Mouse (Mus musculus) erythroblast, embryonic 14.5 days (primary cell): Measurements from ENCODE around the gene Dcaf11. TPM values are rescaled to one million over a fixed set of nuclear protein-coding genes. Genes with fewer than 3 reads are reported as not detected.

Source experiments
- H3K27me3 ChIP-seq: 2 replicates; pipeline ENCODE4 v1.6.1; 2012; ENCODE audit warnings: inconsistent platforms; ENCODE audit not compliant: control insufficient read depth
- H3K36me3 ChIP-seq: 2 replicates; pipeline ENCODE4 v1.6.1; 2012; ENCODE audit warnings: mild to moderate bottlenecking, inconsistent platforms; ENCODE audit not compliant: control insufficient read depth
- H3K4me1 ChIP-seq: 2 replicates; pipeline ENCODE4 v1.6.1; 2012; ENCODE audit warnings: inconsistent platforms; ENCODE audit not compliant: control insufficient read depth
- H3K4me3 ChIP-seq: replicated peaks from 2 replicates; pipeline ENCODE3; 2012; ENCODE audit warnings: moderate library complexity, mild to moderate bottlenecking, inconsistent platforms
- H3K9me3 ChIP-seq: 2 replicates; pipeline ENCODE4 v1.6.1; 2012; ENCODE audit warnings: low read length, inconsistent platforms, mixed read lengths; ENCODE audit not compliant: control insufficient read depth
- GATA1 ChIP-seq: IDR thresholded peaks from 2 replicates; pipeline ENCODE4 v1.6.1; 2012; ENCODE audit warnings: low read length, inconsistent platforms, mixed read lengths
- TAL1 ChIP-seq: IDR thresholded peaks from 3 replicates; pipeline ENCODE4 v1.6.1; 2012; ENCODE audit warnings: low read length, inconsistent platforms, mixed read lengths
- polyA plus RNA-seq: library from polyadenylated mRNA; stranded (reverse); fragments of >175 nt; gene quantifications from 2 replicates; pipeline ENCODE4 v1.2.3, GENCODE M21; 2012

Gene Dcaf11
- polyA plus RNA-seq, result 3.5 and 4.3 TPM in 2 replicates

DNA sequence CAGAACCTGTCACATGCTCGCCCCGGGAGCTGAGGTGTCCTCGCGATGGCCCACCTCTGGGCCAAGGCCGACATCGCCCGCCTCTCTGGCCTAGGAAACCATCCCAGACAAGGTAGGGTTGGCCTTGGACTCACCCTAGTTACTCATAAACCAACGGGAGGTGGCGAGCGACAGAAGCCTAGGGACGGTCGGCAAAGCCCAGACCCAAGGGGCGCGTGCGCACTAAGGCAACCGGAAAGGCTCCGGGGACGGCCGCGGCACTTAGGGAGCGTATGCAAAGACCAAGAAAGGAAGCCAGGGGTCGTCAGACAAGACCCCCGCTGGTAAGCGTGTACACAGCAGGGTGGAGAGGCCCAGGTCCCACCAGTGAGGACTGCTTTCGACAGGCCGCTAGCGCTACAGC is at the start of gene Dcaf11:
Gene Dcaf11, plus strand, starts transcription at position 208 of the 403 bp plus-strand sequence.
- peaks cover 69% of the 10 kb centered on the region for H3K4me1 ChIP-seq
- peaks cover 36% of the 10 kb centered on the region for H3K36me3 ChIP-seq
- peak within 1 kb of the TSS; percentile 68 for H3K4me3 ChIP-seq
- H3K9me3 ChIP-seq, result peaks cover 2% of the 10 kb centered on the region; the same call in 1 of the 2 replicates
- no peaks in the 10 kb centered on the region for H3K27me3 ChIP-seq
- TF ChIP-seq TAL1 (no peak), GATA1 (no peak)

DNA sequence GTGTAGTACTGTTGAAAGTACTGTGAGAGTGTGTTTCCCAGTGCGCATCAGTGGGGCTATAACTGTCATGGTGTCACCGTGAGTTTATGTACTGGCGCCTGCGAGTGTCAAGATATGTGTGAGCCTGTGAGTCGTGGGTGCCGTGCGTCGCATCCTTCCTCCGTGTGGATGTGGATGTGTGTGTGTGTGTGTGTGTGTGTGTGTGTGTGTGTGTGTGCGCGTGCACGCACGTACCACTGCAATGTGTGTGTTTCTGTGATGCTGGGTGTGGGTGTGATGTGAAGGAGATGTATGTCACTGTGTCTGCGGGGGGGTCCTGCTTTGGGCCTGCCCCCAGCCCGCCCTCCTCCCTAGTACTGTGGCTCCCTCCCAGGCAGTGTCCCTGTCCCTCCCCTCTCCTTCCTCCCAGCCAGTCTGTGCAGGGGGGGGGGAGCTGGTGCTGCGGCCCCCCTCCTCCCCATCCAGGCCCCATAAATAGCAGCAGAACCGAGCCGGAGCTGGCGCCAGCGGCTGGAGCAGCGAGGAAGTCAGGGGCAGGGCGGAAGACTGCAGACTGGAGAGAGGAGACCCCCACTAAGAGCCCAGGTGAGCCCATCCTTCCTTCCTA is 49.6 kb upstream of the Dcaf11 start, which contains the start of gene Cpne6:
Gene Cpne6, plus strand, starts transcription at position 321 of the 607 bp plus-strand sequence.
- Histone ChIP-seq H3K36me3 (no peaks in the 10 kb centered on the region), H3K27me3 (peaks cover 47% of the 10 kb centered on the region), H3K4me3 (no peak within 1 kb of the TSS), H3K4me1 (peaks cover 14% of the 10 kb centered on the region), H3K9me3 (no peaks in the 10 kb centered on the region)
- TF ChIP-seq TAL1 (no peak), GATA1 (no peak)

DNA sequence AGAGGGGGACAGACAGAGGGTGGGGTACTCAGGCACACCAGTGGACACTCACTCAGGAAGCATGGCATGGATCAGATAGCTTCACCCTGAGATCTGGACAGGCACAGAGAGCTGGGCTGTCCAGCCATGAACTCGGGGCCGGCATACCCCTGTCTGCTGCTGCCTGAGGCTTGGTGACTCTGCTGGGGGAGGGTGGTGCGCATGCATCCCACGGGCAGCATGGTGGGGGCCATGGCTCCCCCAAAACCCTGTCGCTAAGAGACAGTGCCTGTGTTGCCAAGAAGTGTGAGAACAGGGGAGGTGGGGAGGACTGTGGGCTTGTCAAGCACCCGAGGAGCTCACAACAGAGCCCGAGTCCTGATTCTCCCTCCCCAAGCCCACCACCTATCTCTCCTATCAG is 48.8 kb upstream of the Dcaf11 start:
- no peaks in the 10 kb centered on the region for H3K9me3 ChIP-seq
- no peaks in the 10 kb centered on the region for H3K36me3 ChIP-seq
- peaks cover 14% of the 10 kb centered on the region for H3K4me1 ChIP-seq
- H3K27me3 ChIP-seq, result peaks cover 54% of the 10 kb centered on the region
- TF ChIP-seq GATA1 (no peak), TAL1 (no peak)
- H3K4me3 ChIP-seq, result no peak overlapping the region

DNA sequence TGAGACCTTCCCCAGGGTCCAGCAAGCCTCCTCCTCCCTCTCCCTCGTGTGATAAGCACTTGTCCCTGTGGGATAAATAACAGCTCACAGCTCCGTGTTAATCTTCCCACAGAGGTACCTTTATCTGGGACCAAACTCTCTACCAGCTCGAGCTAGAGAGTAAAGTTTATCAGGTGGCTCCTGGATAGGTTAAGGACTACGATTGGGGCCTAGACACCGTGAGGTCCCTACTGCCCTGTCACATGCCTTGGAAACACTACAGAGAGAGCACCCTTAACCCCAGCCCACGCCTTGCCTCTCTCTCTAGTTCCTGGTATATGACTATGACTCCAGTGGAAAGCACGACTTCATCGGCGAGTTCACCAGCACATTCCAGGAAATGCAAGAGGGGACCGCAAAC is 45.9 kb upstream of the Dcaf11 start:
- Histone ChIP-seq H3K9me3 (no peaks in the 10 kb centered on the region), H3K4me1 (peaks cover 14% of the 10 kb centered on the region), H3K4me3 (no peak overlapping the region), H3K27me3 (peaks cover 72% of the 10 kb centered on the region), H3K36me3 (no peaks in the 10 kb centered on the region)
- TF ChIP-seq GATA1, result no peak
- no peak for TF ChIP-seq TAL1

- peaks cover 19% of the 10 kb centered on the region for H3K4me1 ChIP-seq
- H3K4me3 ChIP-seq, result no peak overlapping the region
- TF ChIP-seq TAL1, result no peak
- no peak for TF ChIP-seq GATA1
- peaks cover 82% of the 10 kb centered on the region for H3K27me3 ChIP-seq
- H3K36me3 ChIP-seq, result no peaks in the 10 kb centered on the region
- peaks cover 4% of the 10 kb centered on the region; the same call in 1 of the 2 replicates for H3K9me3 ChIP-seq
Observed at GRCm38 (mm10) chr14:55515846-55516245, 44.0 kb upstream of the Dcaf11 start.

- Histone ChIP-seq H3K4me3 (no peak overlapping the region), H3K36me3 (no peaks in the 10 kb centered on the region), H3K27me3 (peaks cover 84% of the 10 kb centered on the region), H3K9me3 (peaks cover 6% of the 10 kb centered on the region; the same call in 1 of the 2 replicates), H3K4me1 (peaks cover 13% of the 10 kb centered on the region)
- no peak for TF ChIP-seq TAL1
- no peak for TF ChIP-seq GATA1
Observed at GRCm38 (mm10) chr14:55518897-55519296, 40.9 kb upstream of the Dcaf11 start.

GRCm38 (mm10) chr14:55519604-55520003 is 40.2 kb upstream of the Dcaf11 start:
- no peak overlapping the region for H3K4me3 ChIP-seq
- no peak for TF ChIP-seq GATA1
- no peak for TF ChIP-seq TAL1
- peaks cover 6% of the 10 kb centered on the region; the same call in 1 of the 2 replicates for H3K9me3 ChIP-seq
- peaks cover 91% of the 10 kb centered on the region for H3K27me3 ChIP-seq
- H3K36me3 ChIP-seq, result no peaks in the 10 kb centered on the region
- peaks cover 7% of the 10 kb centered on the region for H3K4me1 ChIP-seq

DNA sequence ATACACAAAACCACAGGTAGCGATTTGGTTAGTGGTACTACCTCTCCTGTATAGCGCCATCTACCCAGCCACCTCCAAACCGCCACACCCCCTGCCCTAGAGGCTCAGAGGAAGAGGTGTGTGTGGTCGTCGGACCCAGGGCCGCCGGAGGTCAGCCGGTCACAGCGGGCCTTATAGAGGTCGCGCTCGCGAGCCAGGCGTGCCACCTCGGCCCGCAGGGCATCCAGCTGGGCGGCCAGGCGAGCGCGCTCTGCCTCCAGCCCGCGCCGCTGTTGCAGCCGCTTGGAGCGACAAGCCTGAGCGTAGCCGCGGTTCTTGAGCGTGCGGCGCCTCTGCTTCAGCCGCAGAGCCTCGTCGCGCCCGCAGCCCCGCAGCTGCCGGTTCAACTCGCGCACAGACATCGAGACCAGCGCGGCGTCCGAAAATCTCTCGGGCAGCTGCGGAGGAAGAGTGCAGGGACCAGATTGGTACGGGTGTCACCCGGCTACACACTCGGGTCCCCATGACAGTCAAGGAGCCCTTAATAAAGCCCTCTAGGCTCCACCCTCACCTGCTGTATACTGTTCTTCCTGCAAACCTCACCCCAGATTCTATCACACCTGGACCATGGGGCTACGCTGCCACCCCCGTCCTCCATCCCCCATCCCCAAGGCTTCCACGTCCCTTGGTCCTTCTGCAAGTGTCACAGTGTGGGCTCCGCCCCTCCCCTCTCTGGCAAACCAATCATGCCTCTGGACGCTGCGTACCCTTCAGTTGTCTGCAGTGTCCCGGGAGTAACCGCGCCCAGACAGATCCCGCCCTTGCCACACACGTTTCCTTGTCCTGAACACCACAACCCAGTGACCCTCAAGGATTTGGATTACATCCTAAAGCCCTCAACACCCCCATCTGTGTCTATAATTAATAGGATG is 39.1 kb upstream of the Dcaf11 start:
- Histone ChIP-seq H3K36me3 (no peaks in the 10 kb centered on the region), H3K4me1 (peaks cover 7% of the 10 kb centered on the region), H3K27me3 (peaks cover 96% of the 10 kb centered on the region), H3K4me3 (peak overlapping the region; percentile 23), H3K9me3 (peaks cover 6% of the 10 kb centered on the region; the same call in 1 of the 2 replicates)
- TF ChIP-seq TAL1, result no peak
- TF ChIP-seq GATA1, result no peak

DNA sequence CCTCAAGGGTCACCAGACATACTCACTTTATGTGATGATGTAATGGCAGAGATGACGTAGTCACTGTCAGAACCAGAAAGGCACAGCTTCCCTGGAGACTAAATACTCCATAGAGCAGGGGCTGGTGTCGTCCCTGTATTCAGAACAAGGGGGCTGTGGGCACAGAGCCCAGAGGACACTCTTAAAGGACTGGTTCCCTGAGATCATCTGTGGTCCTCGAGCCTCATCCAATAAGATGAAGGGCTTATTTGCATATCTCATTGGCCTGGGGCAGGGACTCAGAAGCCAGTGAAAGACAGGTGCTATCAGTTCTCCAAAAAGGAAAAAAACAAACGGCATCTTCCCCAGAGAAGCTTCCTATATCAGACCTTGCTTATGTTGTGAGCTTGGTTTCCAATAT is 35.7 kb upstream of the Dcaf11 start:
- Histone ChIP-seq H3K4me1 (peaks cover 7% of the 10 kb centered on the region), H3K27me3 (peaks cover 76% of the 10 kb centered on the region), H3K36me3 (no peaks in the 10 kb centered on the region), H3K4me3 (no peak overlapping the region), H3K9me3 (peaks cover 6% of the 10 kb centered on the region; the same call in 1 of the 2 replicates)
- no peak for TF ChIP-seq GATA1
- no peak for TF ChIP-seq TAL1
